Mouse (Mus musculus) cerebral cortex, adult 2 months (tissue): ENCODE results near the gene Adig.

Experiments
- WGBS: fragments of 180-500 bp; shearing (Covaris S2); methylation state at CpG from one replicate; pipeline ENCODE4 v1.1.7; 2018; 5-methylcytosine and 5-hydroxymethylcytosine counted together

The Adig gene

GRCm38 (mm10) chr2:158539433-158540305 is 37.3 kb downstream of the Adig start:
- 56% methylated on average over 24 of the region's 24 CpGs for WGBS

GRCm38 (mm10) chr2:158541286-158541685 is 38.9 kb downstream of the Adig start:
- WGBS = 60% methylated on average over 4 of the region's 4 CpGs

GRCm38 (mm10) chr2:158545266-158545665 is 42.9 kb downstream of the Adig start:
- WGBS = 83% methylated on average over 2 of the region's 2 CpGs

GRCm38 (mm10) chr2:158546751-158547150 is 44.3 kb downstream of the Adig start:
- WGBS = 10% methylated on average over 17 of the region's 17 CpGs

- WGBS = 0% methylated on average over 3 of the region's 3 CpGs
Observed at GRCm38 (mm10) chr2:158550067-158550466, 47.7 kb downstream of the Adig start.

- WGBS = 55% methylated on average over 10 of the region's 10 CpGs
Observed at GRCm38 (mm10) chr2:158554366-158554765, 52.0 kb downstream of the Adig start.

GRCm38 (mm10) chr2:158555252-158555651 is 52.8 kb downstream of the Adig start:
- WGBS = 8% methylated on average over 7 of the region's 7 CpGs

GRCm38 (mm10) chr2:158555812-158556211 is 53.4 kb downstream of the Adig start:
- 5% methylated on average over 8 of the region's 8 CpGs for WGBS

- WGBS = 2% methylated on average over 20 of the region's 20 CpGs
Observed at GRCm38 (mm10) chr2:158556225-158556624, 53.8 kb downstream of the Adig start.

GRCm38 (mm10) chr2:158556750-158557149 is 54.3 kb downstream of the Adig start:
- WGBS = 25% methylated on average over 5 of the region's 5 CpGs
